Mouse (Mus musculus): Measurements from ENCODE around the gene Olfr1378. TPM values are rescaled to one million over a fixed set of nuclear protein-coding genes. Genes with fewer than 3 reads are reported as not detected.

Gene Olfr1378
- polyA plus RNA-seq, 1 experiment from 2014 or later: not detected

DNA sequence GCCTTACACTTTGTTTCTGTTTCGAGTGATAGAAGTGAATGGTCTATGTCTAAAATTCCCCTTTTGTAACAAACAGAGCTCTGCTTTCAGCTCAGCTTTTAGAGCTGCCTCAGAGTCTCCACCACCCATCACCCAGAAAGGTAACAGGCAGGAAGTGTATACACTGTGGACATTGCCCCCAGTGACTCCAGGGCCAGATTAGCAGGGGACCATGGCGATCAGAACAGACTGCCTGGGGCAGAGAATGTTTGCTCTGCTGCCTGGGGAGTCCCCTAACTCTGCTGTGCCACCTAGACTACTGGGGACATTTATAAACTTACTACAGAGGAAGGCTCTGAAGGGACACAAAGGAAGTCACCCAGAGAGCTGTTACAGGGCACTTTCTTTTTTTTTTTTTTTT lies 50.0 kb downstream of the Olfr1378 start:
- H3K9me3 ChIP-seq (ENCODE audit: control insufficient read depth, low read length): no peaks in the 10 kb centered on the region
- 57% methylated on average over 2 of the region's 2 CpGs for WGBS
- no peaks in the 10 kb centered on the region for H3K4me1 ChIP-seq (ENCODE audit: control insufficient read depth, insufficient read depth, low read length)
- no peak overlapping the region for H3K27ac ChIP-seq (replicated peaks; ENCODE audit: low read depth, low read length)
- no peak overlapping the region for H3K4me3 ChIP-seq (ENCODE audit: low read depth, low read length)
- H3K36me3 ChIP-seq (ENCODE audit: control insufficient read depth, insufficient read depth, low read length): no peaks in the 10 kb centered on the region
- no peak overlapping the region for H3K4me2 ChIP-seq (ENCODE audit: low read depth, severe bottlenecking)
- no peaks in the 10 kb centered on the region for H3K27me3 ChIP-seq (ENCODE audit: control insufficient read depth, insufficient read depth, low read length)
- no peak overlapping the region for H3K9ac ChIP-seq (ENCODE audit: low read length)
- ATAC-seq (ENCODE audit: insufficient number of reproducible peaks, low FRiP score, low TSS enrichment, low read depth): no peak
- no peak for DNase-seq (ENCODE audit: low spot score)

Other genes with a start within 250 kb of the Olfr1378 start
- 44.3 and 50.6 TPM in 2 replicates for gene Zfp354c, start 138.8 kb upstream of the Olfr1378 start, polyA plus RNA-seq (2014; fragmentation: Nextera tagmentation; extraction: Ambion mirVana)
- 1.2 and 1.5 TPM in 2 replicates for gene Zfp879, start 125.0 kb upstream of the Olfr1378 start, polyA plus RNA-seq (2014; fragmentation: Nextera tagmentation; extraction: Ambion mirVana)
- 0.11 and 0.16 TPM in 2 replicates for gene Grm6, start 115.8 kb upstream of the Olfr1378 start, polyA plus RNA-seq (2014; fragmentation: Nextera tagmentation; extraction: Ambion mirVana)
- 15.5 and 17.8 TPM in 2 replicates for gene Zfp454, start 78.9 kb upstream of the Olfr1378 start, polyA plus RNA-seq (2014; fragmentation: Nextera tagmentation; extraction: Ambion mirVana)
- 16.6 and 21.3 TPM in 2 replicates for gene Zfp2, start 50.4 kb upstream of the Olfr1378 start, polyA plus RNA-seq (2014; fragmentation: Nextera tagmentation; extraction: Ambion mirVana)
- 1.2 and 1.3 TPM in 2 replicates for gene Zfp354b, start 34.9 kb upstream of the Olfr1378 start, polyA plus RNA-seq (2014; fragmentation: Nextera tagmentation; extraction: Ambion mirVana)
- gene 4933414I15Rik, start 22.8 kb upstream of the Olfr1378 start, polyA plus RNA-seq (2014; fragmentation: Nextera tagmentation; extraction: Ambion mirVana): not detected in 2 replicates
- gene Prop1, start 12.8 kb upstream of the Olfr1378 start, polyA plus RNA-seq (2014; fragmentation: Nextera tagmentation; extraction: Ambion mirVana): not detected in 2 replicates
- not detected in 2 replicates for gene Olfr1377, start 15.4 kb downstream of the Olfr1378 start, polyA plus RNA-seq (2014; fragmentation: Nextera tagmentation; extraction: Ambion mirVana)
- not detected in 2 replicates for gene Olfr51, start 37.1 kb downstream of the Olfr1378 start, polyA plus RNA-seq (2014; fragmentation: Nextera tagmentation; extraction: Ambion mirVana)
- not detected in 2 replicates for gene Olfr54, start 47.7 kb downstream of the Olfr1378 start, polyA plus RNA-seq (2014; fragmentation: Nextera tagmentation; extraction: Ambion mirVana)
- gene Olfr1375, start 81.6 kb downstream of the Olfr1378 start, polyA plus RNA-seq (2014; fragmentation: Nextera tagmentation; extraction: Ambion mirVana): not detected in 2 replicates
- 9.4 and 9.6 TPM in 2 replicates for gene Zfp354a, start 92.7 kb downstream of the Olfr1378 start, polyA plus RNA-seq (2014; fragmentation: Nextera tagmentation; extraction: Ambion mirVana)